Mouse (Mus musculus) midbrain, embryonic 11.5 days (tissue): ENCODE measurements around the gene Cbx5. TPM values are rescaled to one million over a fixed set of nuclear protein-coding genes. Genes with fewer than 3 reads are reported as not detected.

ENCODE experiments used
- ATAC-seq: fragments of 200-750 bp; cut with Nextera tagmentation; 2 replicates; pipeline ENCODE4 v1.8.0; 2017; ENCODE audit warnings: moderate TSS enrichment, moderate library complexity; ENCODE audit not compliant: low FRiP score
- DNase-seq: peaks from one replicate; pipeline ENCODE4 v3.0.0; 2015; ENCODE audit warnings: low spot score; ENCODE audit errors: missing footprints
- H3K27ac ChIP-seq: fragments of 300-500 bp; sonication (generic); 2 replicates; pipeline ENCODE4 v1.5.1; 2014; ENCODE audit warnings: low read depth, low read length
- H3K27me3 ChIP-seq: fragments of 300-500 bp; sonication (generic); 2 replicates; pipeline ENCODE4 v1.6.1; 2014; ENCODE audit warnings: mild to moderate bottlenecking, low read length, moderate library complexity, mixed read lengths; ENCODE audit not compliant: control insufficient read depth, insufficient read depth
- H3K36me3 ChIP-seq: fragments of 300-500 bp; sonication (generic); 2 replicates; pipeline ENCODE4 v1.6.1; 2014; ENCODE audit warnings: mild to moderate bottlenecking, low read length, moderate library complexity, mixed read lengths; ENCODE audit not compliant: control insufficient read depth, insufficient read depth
- H3K4me1 ChIP-seq: fragments of 300-500 bp; sonication (generic); 2 replicates; pipeline ENCODE4 v1.6.1; 2014; ENCODE audit warnings: low read length; ENCODE audit not compliant: control insufficient read depth, insufficient read depth
- H3K4me2 ChIP-seq: fragments of 300-500 bp; sonication (generic); 2 replicates; pipeline ENCODE4 v1.6.1; 2014; ENCODE audit warnings: mild to moderate bottlenecking, moderate library complexity
- H3K4me3 ChIP-seq: fragments of 300-500 bp; sonication (generic); 2 replicates; pipeline ENCODE4 v1.5.1; 2014; ENCODE audit warnings: low read depth, low read length
- H3K9ac ChIP-seq: fragments of 300-500 bp; sonication (generic); 2 replicates; pipeline ENCODE4 v1.6.1; 2014; ENCODE audit warnings: low read length
- H3K9me3 ChIP-seq: fragments of 300-500 bp; sonication (generic); 2 replicates; pipeline ENCODE4 v1.6.1; 2016; ENCODE audit warnings: low read length; ENCODE audit not compliant: control insufficient read depth
- WGBS: fragments of 180-500 bp; shearing (Covaris S2); extraction: QIAGEN DNeasy Blood & Tissue Kit; methylation state at CpG from one replicate; pipeline ENCODE4 v1.1.7; 2014; 5-methylcytosine and 5-hydroxymethylcytosine counted together
- polyA plus RNA-seq: library from polyadenylated mRNA; unstranded; fragments of >200 nt; fragmentation: Nextera tagmentation; extraction: Ambion mirVana; gene quantifications from 2 replicates; pipeline ENCODE4 v1.2.1, GENCODE M21; 2014

The Cbx5 gene
- polyA plus RNA-seq, 1 experiment from 2014 or later = 206 TPM

- Histone ChIP-seq H3K36me3 (no peaks in the 10 kb centered on the region), H3K4me2 (no peak overlapping the region), H3K9me3 (no peaks in the 10 kb centered on the region), H3K4me1 (peaks cover 36% of the 10 kb centered on the region), H3K4me3 (no peak overlapping the region), H3K27me3 (peaks cover 46% of the 10 kb centered on the region), H3K9ac (no peak overlapping the region), H3K27ac (no peak overlapping the region)
- ATAC-seq = peak; percentile 25; the same call in 1 of the 2 replicates
- WGBS = under 1% methylated on average over 13 of the region's 13 CpGs
- peak; percentile 99 for DNase-seq
Measured at GRCm38 (mm10) chr15:103165379-103165778, 74.2 kb downstream of the Cbx5 start.

GRCm38 (mm10) chr15:103163182-103163919, 76.3 kb downstream of the Cbx5 start:
- DNase-seq (peak; percentile 99), ATAC-seq (peak; percentile 84)
- no peak overlapping the region; the same call in 1 of the 2 replicates for H3K27ac ChIP-seq
- 8% methylated on average over 25 of the region's 25 CpGs for WGBS
- peaks cover 25% of the 10 kb centered on the region for H3K27me3 ChIP-seq
- H3K36me3 ChIP-seq = no peaks in the 10 kb centered on the region
- H3K4me3 ChIP-seq = peak overlapping the region; percentile 64
- H3K4me2 ChIP-seq = peak overlapping the region; percentile 62
- no peaks in the 10 kb centered on the region for H3K9me3 ChIP-seq
- H3K4me1 ChIP-seq = peaks cover 18% of the 10 kb centered on the region
- H3K9ac ChIP-seq = peak overlapping the region; percentile 79

GRCm38 (mm10) chr15:103157585-103157984, 82.0 kb downstream of the Cbx5 start:
- no peak for DNase-seq
- Histone ChIP-seq H3K4me1 (peaks cover 2% of the 10 kb centered on the region), H3K4me3 (no peak overlapping the region), H3K27ac (no peak overlapping the region), H3K36me3 (no peaks in the 10 kb centered on the region), H3K9ac (no peak overlapping the region), H3K9me3 (no peaks in the 10 kb centered on the region), H3K4me2 (no peak overlapping the region), H3K27me3 (no peaks in the 10 kb centered on the region)
- ATAC-seq = no peak
- WGBS = 70% methylated on average over 10 of the region's 10 CpGs

GRCm38 (mm10) chr15:103156890-103157289, 82.7 kb downstream of the Cbx5 start:
- no peak overlapping the region for H3K27ac ChIP-seq
- H3K4me2 ChIP-seq = no peak overlapping the region
- H3K27me3 ChIP-seq = no peaks in the 10 kb centered on the region
- 53% methylated on average over 7 of the region's 7 CpGs for WGBS
- H3K4me3 ChIP-seq = no peak overlapping the region
- H3K36me3 ChIP-seq = no peaks in the 10 kb centered on the region
- ATAC-seq = no peak
- H3K9me3 ChIP-seq = no peaks in the 10 kb centered on the region
- no peak overlapping the region for H3K9ac ChIP-seq
- no peak for DNase-seq
- no peaks in the 10 kb centered on the region; the same call in 1 of the 2 replicates for H3K4me1 ChIP-seq

GRCm38 (mm10) chr15:103155366-103156321, 84.0 kb downstream of the Cbx5 start:
- Histone ChIP-seq H3K4me1 (no peaks in the 10 kb centered on the region; the same call in 1 of the 2 replicates), H3K4me2 (peak overlapping the region; percentile 4; the same call in 1 of the 2 replicates), H3K9ac (peak overlapping the region; percentile 29), H3K27ac (peak overlapping the region; percentile 2; the same call in 1 of the 2 replicates), H3K36me3 (no peaks in the 10 kb centered on the region), H3K9me3 (no peaks in the 10 kb centered on the region), H3K27me3 (no peaks in the 10 kb centered on the region), H3K4me3 (no peak overlapping the region)
- 19% methylated on average over 32 of the region's 32 CpGs for WGBS
- DNase-seq (peak; percentile 86), ATAC-seq (peak; percentile 60)

- no peak for DNase-seq
- Histone ChIP-seq H3K27me3 (no peaks in the 10 kb centered on the region; the same call in 1 of the 2 replicates), H3K9me3 (no peaks in the 10 kb centered on the region), H3K4me1 (no peaks in the 10 kb centered on the region; the same call in 1 of the 2 replicates), H3K4me2 (no peak overlapping the region), H3K9ac (no peak overlapping the region), H3K27ac (no peak overlapping the region), H3K4me3 (no peak overlapping the region), H3K36me3 (no peaks in the 10 kb centered on the region)
- ATAC-seq = no peak
- 92% methylated on average over 4 of the region's 4 CpGs for WGBS
Measured at GRCm38 (mm10) chr15:103152890-103153610, 86.6 kb downstream of the Cbx5 start.

- H3K27ac ChIP-seq = no peak overlapping the region
- H3K4me1 ChIP-seq = peaks cover 1% of the 10 kb centered on the region; the same call in 1 of the 2 replicates
- WGBS = 84% methylated on average over 3 of the region's 3 CpGs
- ATAC-seq (no peak), DNase-seq (no peak)
- peaks cover 7% of the 10 kb centered on the region for H3K27me3 ChIP-seq
- no peaks in the 10 kb centered on the region for H3K36me3 ChIP-seq
- no peak overlapping the region for H3K4me2 ChIP-seq
- no peaks in the 10 kb centered on the region for H3K9me3 ChIP-seq
- H3K9ac ChIP-seq = no peak overlapping the region
- no peak overlapping the region for H3K4me3 ChIP-seq
Measured at GRCm38 (mm10) chr15:103152371-103152770, 87.2 kb downstream of the Cbx5 start.

GRCm38 (mm10) chr15:103147779-103148178, 91.8 kb downstream of the Cbx5 start:
- Histone ChIP-seq H3K36me3 (no peaks in the 10 kb centered on the region), H3K9me3 (no peaks in the 10 kb centered on the region), H3K4me3 (no peak overlapping the region), H3K4me2 (no peak overlapping the region), H3K27ac (no peak overlapping the region), H3K27me3 (peaks cover 28% of the 10 kb centered on the region), H3K4me1 (peaks cover 6% of the 10 kb centered on the region; the same call in 1 of the 2 replicates), H3K9ac (no peak overlapping the region)
- WGBS = 54% methylated on average over 9 of the region's 9 CpGs
- DNase-seq (no peak), ATAC-seq (no peak)
